Mouse (Mus musculus) heart, postnatal 36 days (tissue): Measurements from ENCODE around the gene Zfp526. TPM values are rescaled to one million over a fixed set of nuclear protein-coding genes. Genes with fewer than 3 reads are reported as not detected.

ENCODE experiments used
- DNase-seq, 2 experiments: peaks; one replicate each; pipeline ENCODE4 v3.0.0; 2021 to 2022
- intact Hi-C: fragments of 180-260 bp; cut with DNase I; formaldehyde crosslinking; loops from one replicate; pipeline ENCODE4 v1.15.1; 2025
- total RNA-seq, 2 experiments: library from RNA; stranded (reverse); gene quantifications; 2 replicates each; pipeline ENCODE4 v1.2.3; 2021

Zfp526 gene
- total RNA-seq, 2 experiments from 2014 or later: 8.9 to 10.0 TPM

GRCm38 (mm10) chr7:25238015-25238706 lies 16.9 kb downstream of the Zfp526 start:
- intact Hi-C loops: loop anchor here (10.0 kb wide), 1 partner anchor 353 kb away; the partner anchor contains the start of gene Rps19
- peak; percentile 87 to 97 for DNase-seq

GRCm38 (mm10) chr7:25238829-25239623 lies 17.8 kb downstream of the Zfp526 start:
- intact Hi-C loops: loop anchor here (1.0 to 10.0 kb wide), 2 partner anchors 9 to 354 kb away; partner anchors contain the start of gene Rps19
- peak; percentile 74 for DNase-seq

- intact Hi-C loops: loop anchor here (1.0 to 5.0 kb wide), 3 partner anchors 38 to 142 kb away; no protein-coding TSS in a partner anchor
- DNase-seq: no peak
Measured at GRCm38 (mm10) chr7:25240631-25241030, 19.4 kb downstream of the Zfp526 start.

GRCm38 (mm10) chr7:25241062-25241461 lies 19.8 kb downstream of the Zfp526 start:
- intact Hi-C loops: loop anchor here (1.0 to 5.0 kb wide), 3 partner anchors 37 to 141 kb away; no protein-coding TSS in a partner anchor
- DNase-seq: peak; percentile 54 to 56

- intact Hi-C loops: loop anchor here (5.0 kb wide), 1 partner anchor 139 kb away; no protein-coding TSS in a partner anchor
- DNase-seq: no peak
Measured at GRCm38 (mm10) chr7:25243361-25243760, 22.1 kb downstream of the Zfp526 start.

GRCm38 (mm10) chr7:25244562-25245369 lies 23.5 kb downstream of the Zfp526 start:
- intact Hi-C loops: loop anchor here (5.0 kb wide), 1 partner anchor 138 kb away; no protein-coding TSS in a partner anchor
- DNase-seq: no peak

GRCm38 (mm10) chr7:25246079-25246758 lies 25.0 kb downstream of the Zfp526 start:
- DNase-seq: peak; percentile 68 to 70
- intact Hi-C loops: no loop called here

- intact Hi-C loops: no loop called here
- no peak for DNase-seq
Measured at GRCm38 (mm10) chr7:25246759-25247137, 25.5 kb downstream of the Zfp526 start.

- intact Hi-C loops: no loop called here
- no peak for DNase-seq
Measured at GRCm38 (mm10) chr7:25247498-25247897, 26.3 kb downstream of the Zfp526 start.

- peak in 1 of 2 experiments; percentile 61 for DNase-seq
- intact Hi-C loops: loop anchor here (1.0 kb wide), 1 partner anchor 9 kb away; no protein-coding TSS in a partner anchor
Measured at GRCm38 (mm10) chr7:25248018-25248647, 26.9 kb downstream of the Zfp526 start.

- intact Hi-C loops: loop anchor here (1.0 kb wide), 1 partner anchor 10 kb away; no protein-coding TSS in a partner anchor
- no peak for DNase-seq
Measured at GRCm38 (mm10) chr7:25248846-25249313, 27.7 kb downstream of the Zfp526 start.

- DNase-seq: peak; percentile 77 to 84
- intact Hi-C loops: loop anchor here (2.0 kb wide), 1 partner anchor 15 kb away; no protein-coding TSS in a partner anchor
Measured at GRCm38 (mm10) chr7:25249314-25250140, 28.3 kb downstream of the Zfp526 start.

- peak; percentile 97 for DNase-seq
- intact Hi-C loops: loop anchor here (2.0 kb wide), 1 partner anchor 14 kb away; no protein-coding TSS in a partner anchor
Measured at GRCm38 (mm10) chr7:25250141-25250972, 29.1 kb downstream of the Zfp526 start, which contains the start of gene Erf. Gene Erf, minus strand, starts transcription at chr7:25250761.

GRCm38 (mm10) chr7:25251071-25251791 lies 30.0 kb downstream of the Zfp526 start:
- peak; percentile 69 to 80 for DNase-seq
- intact Hi-C loops: loop anchor here (1.0 to 2.0 kb wide), 2 partner anchors 14 to 27 kb away; no protein-coding TSS in a partner anchor

GRCm38 (mm10) chr7:25251822-25252221 lies 30.6 kb downstream of the Zfp526 start:
- intact Hi-C loops: loop anchor here (1.0 to 2.0 kb wide), 2 partner anchors 13 to 26 kb away; no protein-coding TSS in a partner anchor
- peak; percentile 40 to 48 for DNase-seq

GRCm38 (mm10) chr7:25261896-25262295 lies 40.7 kb downstream of the Zfp526 start:
- no peak for DNase-seq
- intact Hi-C loops: no loop called here
